Mouse (Mus musculus): Measurements from ENCODE around the gene Zfp385a.

The Zfp385a gene

GRCm38 (mm10) chr15:103305792-103306645, 33.9 kb downstream of the Zfp385a start:
- 34% methylated on average over 8 of the region's 8 CpGs for WGBS

GRCm38 (mm10) chr15:103305070-103305678, 34.7 kb downstream of the Zfp385a start:
- WGBS = under 1% methylated on average over 71 of the region's 71 CpGs

GRCm38 (mm10) chr15:103304616-103304969, 35.3 kb downstream of the Zfp385a start:
- WGBS = under 1% methylated on average over 9 of the region's 9 CpGs

- 18% methylated on average over 8 of the region's 8 CpGs for WGBS
These were observed 35.8 kb downstream of the Zfp385a start for GRCm38 (mm10) chr15:103303916-103304615.

- 76% methylated on average over 6 of the region's 6 CpGs for WGBS
These were observed 37.4 kb downstream of the Zfp385a start for GRCm38 (mm10) chr15:103302341-103303021.

- whole genome bisulfite sequencing = 70% methylated on average over 5 of the region's 5 CpGs
These were observed 38.1 kb downstream of the Zfp385a start for GRCm38 (mm10) chr15:103301547-103302340.

GRCm38 (mm10) chr15:103301046-103301445, 38.8 kb downstream of the Zfp385a start:
- WGBS = 59% methylated on average over 2 of the region's 2 CpGs

GRCm38 (mm10) chr15:103300560-103300959, 39.3 kb downstream of the Zfp385a start:
- 14% methylated on average over 2 of the region's 2 CpGs for WGBS

- 24% methylated on average over 18 of the region's 18 CpGs for WGBS
These were observed 39.8 kb downstream of the Zfp385a start for GRCm38 (mm10) chr15:103300067-103300471.

- WGBS = 18% methylated on average over 8 of the region's 8 CpGs
These were observed 40.2 kb downstream of the Zfp385a start for GRCm38 (mm10) chr15:103299644-103300043.

GRCm38 (mm10) chr15:103298861-103299616, 40.9 kb downstream of the Zfp385a start:
- 57% methylated on average over 5 of the region's 5 CpGs for WGBS

- WGBS = 53% methylated on average over 3 of the region's 3 CpGs
These were observed 41.9 kb downstream of the Zfp385a start for GRCm38 (mm10) chr15:103298026-103298425.

- 58% methylated on average over 6 of the region's 6 CpGs for WGBS
These were observed 42.6 kb downstream of the Zfp385a start for GRCm38 (mm10) chr15:103297313-103297712.

- 41% methylated on average over 5 of the region's 5 CpGs for WGBS
These were observed 44.0 kb downstream of the Zfp385a start for GRCm38 (mm10) chr15:103295851-103296250.

- 84% methylated on average over 2 of the region's 2 CpGs for WGBS
These were observed 45.2 kb downstream of the Zfp385a start for GRCm38 (mm10) chr15:103294649-103295048.

GRCm38 (mm10) chr15:103293375-103293774, 46.5 kb downstream of the Zfp385a start:
- 97% methylated on average over 2 of the region's 2 CpGs for whole genome bisulfite sequencing

GRCm38 (mm10) chr15:103292673-103293345, 47.1 kb downstream of the Zfp385a start:
- WGBS = 36% methylated on average over 4 of the region's 4 CpGs

GRCm38 (mm10) chr15:103290843-103291242, 49.0 kb downstream of the Zfp385a start:
- 93% methylated on average over 9 of the region's 9 CpGs for WGBS

GRCm38 (mm10) chr15:103290417-103290816, 49.5 kb downstream of the Zfp385a start:
- 78% methylated on average over 6 of the region's 6 CpGs for WGBS

GRCm38 (mm10) chr15:103289600-103289999, 50.3 kb downstream of the Zfp385a start:
- WGBS = 67% methylated on average over 5 of the region's 5 CpGs
